Mouse (Mus musculus) leukemia stem cell, adult 10-12 weeks (primary cell): Measurements from ENCODE around the gene Sltm. TPM values are rescaled to one million over a fixed set of nuclear protein-coding genes. Genes with fewer than 3 reads are reported as not detected.

Source experiments
- polyA plus RNA-seq: library from polyadenylated mRNA; stranded (reverse); fragments of >175 nt; gene quantifications from 2 replicates; pipeline ENCODE4 v1.2.3, GENCODE M21; 2012; ENCODE audit warnings: low replicate concordance

The Sltm gene
- 8.3 and 16.5 TPM in 2 replicates for polyA plus RNA-seq

DNA sequence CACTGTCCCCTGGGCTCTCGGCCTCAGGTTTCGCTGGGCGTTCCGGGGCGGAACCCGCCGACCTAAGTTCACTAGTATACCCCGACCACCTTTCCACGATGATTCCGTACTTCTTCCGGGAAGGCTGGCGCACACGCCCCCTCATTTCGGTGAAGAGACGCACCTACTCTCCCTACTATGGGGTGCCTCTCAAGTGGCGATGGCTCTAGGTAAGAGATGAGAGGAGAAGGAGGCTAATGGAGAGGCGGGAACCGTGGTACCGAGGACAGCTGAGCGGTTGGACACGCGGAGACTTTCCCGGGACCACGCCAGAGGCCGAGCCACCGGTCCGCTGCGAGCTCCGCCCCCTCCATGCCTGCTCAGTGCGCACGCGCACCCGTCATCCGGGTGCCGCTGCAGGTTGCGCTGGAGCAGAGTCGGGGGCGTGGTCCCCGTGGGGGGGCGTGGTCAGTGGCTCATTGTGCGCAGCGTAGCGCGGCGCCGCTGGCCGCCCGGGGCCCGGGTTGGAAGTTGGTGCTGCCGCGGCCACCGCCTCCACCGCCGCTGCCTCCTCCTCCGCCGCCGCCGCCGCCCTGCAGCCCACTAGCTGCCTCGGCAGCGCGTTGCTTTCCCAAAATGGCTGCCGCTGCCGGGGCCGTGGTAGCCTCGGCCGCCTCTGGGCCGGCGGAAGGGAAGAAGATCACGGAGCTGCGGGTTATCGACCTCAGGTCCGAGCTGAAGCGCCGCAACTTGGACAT is at the start of gene Sltm:
TSS of gene Sltm (plus strand) at position 450 of the 737 bp plus-strand sequence.

DNA sequence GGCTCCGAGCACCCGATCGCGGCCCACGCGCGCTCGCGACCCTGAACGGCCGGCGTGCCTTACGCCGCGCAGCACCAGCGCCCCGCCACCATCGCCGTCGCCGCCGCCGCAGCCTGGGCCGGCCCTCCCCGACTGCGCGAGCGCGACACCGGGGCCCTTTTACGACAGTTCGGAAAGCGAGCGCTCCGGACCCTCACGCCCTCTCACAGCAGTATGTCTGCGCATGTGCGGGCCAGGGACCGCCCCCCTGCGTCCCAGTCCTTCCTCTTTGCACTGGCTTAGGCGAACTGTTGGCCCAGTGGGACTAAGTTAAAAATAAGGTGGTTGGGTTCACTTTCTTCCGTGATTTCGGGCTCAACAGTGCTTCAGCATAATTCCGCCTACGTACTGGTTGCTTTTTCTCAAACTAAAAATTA is 38.9 kb upstream of the Sltm start, which contains the start of gene Rnf111:
TSS of gene Rnf111 (minus strand) at position 100 of the 416 bp plus-strand sequence.

Other genes starting within 250 kb of the Sltm start
- 16.3 and 24.4 TPM in 2 replicates for gene Ccnb2, start 121.2 kb upstream of the Sltm start, polyA plus RNA-seq
- gene Rnf111, start 39.0 kb upstream of the Sltm start, polyA plus RNA-seq = 3.6 and 6.2 TPM in 2 replicates
- 1.1 and 4.3 TPM in 2 replicates for gene Gm10642, start 113.5 kb downstream of the Sltm start, polyA plus RNA-seq
- gene Mindy2, start 114.4 kb downstream of the Sltm start, polyA plus RNA-seq = 14.7 and 32.1 TPM in 2 replicates
- gene Adam10, start 136.2 kb downstream of the Sltm start, polyA plus RNA-seq = 50.7 and 76.7 TPM in 2 replicates